In the genomic region with DNA sequence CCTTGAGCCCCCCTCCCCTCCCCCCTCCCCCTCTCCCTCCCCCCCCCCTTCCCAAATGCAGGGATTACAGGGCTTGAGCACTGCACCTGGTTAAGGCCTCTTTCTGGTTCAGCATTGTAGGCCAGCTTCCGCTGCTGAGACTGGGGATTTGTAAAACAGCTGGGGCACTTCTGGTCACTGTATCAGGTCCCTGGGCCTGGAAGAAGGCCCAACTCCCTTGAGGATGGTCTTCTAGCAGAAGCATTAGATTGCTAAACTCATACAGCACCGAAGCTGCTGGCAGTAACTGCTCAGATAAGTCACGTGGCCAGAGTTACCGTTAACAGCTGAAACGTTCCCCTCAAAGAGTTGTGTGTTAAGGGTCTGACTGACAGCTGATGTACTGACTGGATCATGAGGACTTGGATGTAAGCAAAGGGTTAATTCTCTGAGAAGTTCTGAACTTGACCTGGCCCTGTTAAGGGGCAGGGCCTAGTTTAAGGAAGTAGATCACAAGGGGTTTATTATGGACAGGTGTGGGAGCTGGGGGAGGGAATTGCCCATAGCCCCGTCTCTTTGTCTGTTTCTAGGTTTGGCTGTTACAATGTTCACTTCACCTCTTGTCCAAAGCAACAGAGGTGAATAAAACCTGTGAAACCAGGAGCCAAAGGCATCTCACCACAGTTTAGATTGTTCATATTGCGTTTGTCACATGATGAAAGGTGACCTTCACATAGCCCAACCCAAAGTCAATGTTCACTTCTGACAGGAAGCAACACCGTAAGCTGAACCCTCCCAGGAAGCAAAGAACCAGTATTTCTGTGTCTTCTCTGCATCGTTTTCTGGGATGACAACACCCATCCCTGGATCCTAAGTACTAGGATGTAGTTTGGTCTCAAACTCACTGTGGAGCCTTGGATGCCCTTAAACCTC, we compare ENCODE assay signal across 9 mouse cellular contexts. TPM values are rescaled to one million over a fixed set of nuclear protein-coding genes. Genes with fewer than 3 reads are reported as not detected.
DNase-seq lines count a peak whose midpoint lies in the region; ATAC-seq and TF ChIP-seq lines count a peak whose summit lies in the region.
"Had no signal": no experiment of that assay in that cellular context is flagged by ENCODE, and none has a peak within 500 bp of the region (broad histone marks: within the 10 kb centered on the region; RNA-seq: fewer than 3 reads in every experiment).

No protein-coding gene starts in this region.

- H3K9ac ChIP-seq in hindbrain, embryonic 11.5 days (ENCODE audit: low read depth, low read length), result no peak overlapping the region
- no peak overlapping the region for H3K9ac ChIP-seq in hindbrain, embryonic 16.5 days (ENCODE audit: low read depth, low read length)
- H3K9ac ChIP-seq in limb, embryonic 12.5 days (replicated peaks), result no peak overlapping the region

- 0 out of 2 replicates have a peak overlapping the region, but pooled peaks have one; percentile 47 for H3K27ac ChIP-seq in hindbrain, embryonic 11.5 days (ENCODE audit: low read depth, low read length)
- no peak overlapping the region for H3K27ac ChIP-seq in hindbrain, embryonic 16.5 days (ENCODE audit: low read depth, low read length)
- no peak overlapping the region for H3K27ac ChIP-seq in gastrocnemius, adult 2 months
- H3K27ac ChIP-seq in limb, embryonic 12.5 days, result peak overlapping the region; percentile 90

- DNase-seq in hindbrain, embryonic 11.5 days (ENCODE audit: low spot score), result peak; percentile 28
- DNase-seq in ES-CJ7 (ENCODE audit: low read depth, low spot score), result peak; percentile 77
- DNase-seq in gastrocnemius, adult 2 months, result peak; percentile 56
- no peak for DNase-seq in left cerebral cortex, postnatal 25 days (ENCODE audit: low spot score in 2 of 2)
- DNase-seq in left cerebral cortex, postnatal 14 days (ENCODE audit: low spot score in 2 of 2), result no peak
- DNase-seq in adrenal gland, adult 18-20 months (ENCODE audit: low spot score in 2 of 2), result no peak
- DNase-seq: cerebellum, postnatal 14 days had no signal

- no peak for TF ChIP-seq CTCF in gastrocnemius, adult 2 months (IDR thresholded peaks at IDR 0.05)

- no peaks in the 10 kb centered on the region; the same call in 1 of the 2 replicates for H3K27me3 ChIP-seq in hindbrain, embryonic 11.5 days (ENCODE audit: control insufficient read depth, insufficient read depth, low read length)
- no peaks in the 10 kb centered on the region for H3K27me3 ChIP-seq in hindbrain, embryonic 16.5 days (replicated peaks; ENCODE audit: control insufficient read depth, insufficient read depth, low read length)
- peaks cover 25% of the 10 kb centered on the region for H3K27me3 ChIP-seq in limb, embryonic 12.5 days

- no peak for ATAC-seq in hindbrain, embryonic 11.5 days (ENCODE audit: low FRiP score)
- ATAC-seq in hindbrain, embryonic 16.5 days, result no peak
- ATAC-seq in limb, embryonic 12.5 days (ENCODE audit: insufficient number of reproducible peaks, insufficient read depth, low FRiP score, low TSS enrichment, low read depth), result peak; percentile 60

- H3K4me1 ChIP-seq in hindbrain, embryonic 11.5 days (replicated peaks; ENCODE audit: control insufficient read depth, insufficient read depth, low read length), result peaks cover 6% of the 10 kb centered on the region
- peaks cover 24% of the 10 kb centered on the region for H3K4me1 ChIP-seq in hindbrain, embryonic 16.5 days (ENCODE audit: control insufficient read depth, insufficient read depth, low read depth, low read length)
- H3K4me1 ChIP-seq in limb, embryonic 12.5 days (replicated peaks), result peaks cover 53% of the 10 kb centered on the region

- 42% methylated on average over 9 of the region's 9 CpGs for WGBS in hindbrain, embryonic 11.5 days
- WGBS in hindbrain, embryonic 16.5 days, result 50% methylated on average over 9 of the region's 9 CpGs
- WGBS in limb, embryonic 12.5 days, result 38% methylated on average over 9 of the region's 9 CpGs

- intact Hi-C loops in gastrocnemius, adult 2 months (cut with DNase I), result no loop called here
- intact Hi-C loops in left cerebral cortex, postnatal 25 days (cut with DNase I), result no loop called here
- intact Hi-C loops in left cerebral cortex, postnatal 14 days (cut with DNase I), result no loop called here

- no peaks in the 10 kb centered on the region for H3K36me3 ChIP-seq in hindbrain, embryonic 11.5 days (ENCODE audit: control insufficient read depth, insufficient read depth, low read length)
- H3K36me3 ChIP-seq in hindbrain, embryonic 16.5 days (ENCODE audit: control insufficient read depth, insufficient read depth, low read length), result no peaks in the 10 kb centered on the region
- H3K36me3 ChIP-seq in limb, embryonic 12.5 days, result no peaks in the 10 kb centered on the region

- no peak overlapping the region for H3K4me2 ChIP-seq in hindbrain, embryonic 11.5 days (replicated peaks; ENCODE audit: low read depth, low read length)
- no peak overlapping the region for H3K4me2 ChIP-seq in hindbrain, embryonic 16.5 days (ENCODE audit: low read length)
- peak overlapping the region; percentile 24 for H3K4me2 ChIP-seq in limb, embryonic 12.5 days

- H3K4me3 ChIP-seq in hindbrain, embryonic 11.5 days (ENCODE audit: low read depth, low read length), result no peak overlapping the region
- H3K4me3 ChIP-seq in hindbrain, embryonic 16.5 days (ENCODE audit: low read length), result no peak overlapping the region
- H3K4me3 ChIP-seq in gastrocnemius, adult 2 months, result no peak overlapping the region
- no peak overlapping the region for H3K4me3 ChIP-seq in limb, embryonic 12.5 days (replicated peaks)

- H3K9me3 ChIP-seq in hindbrain, embryonic 11.5 days (ENCODE audit: control insufficient read depth, low read length), result no peaks in the 10 kb centered on the region
- no peaks in the 10 kb centered on the region for H3K9me3 ChIP-seq in hindbrain, embryonic 16.5 days (ENCODE audit: control insufficient read depth, low read length)
- H3K9me3 ChIP-seq in limb, embryonic 12.5 days, result no peaks in the 10 kb centered on the region

RNA-seq across cellular contexts. Expression of a gene that starts 23.7 kb away (rescaled TPM):
- 39.7 and 47.8 TPM in 2 replicates for polyA plus RNA-seq in hindbrain, embryonic 11.5 days (2014; fragmentation: Nextera tagmentation; extraction: Ambion mirVana)
- 40.7 and 47.5 TPM in 2 replicates for polyA plus RNA-seq in hindbrain, embryonic 16.5 days (2015; fragmentation: Nextera tagmentation; extraction: Ambion mirVana)
- 10 to 100 TPM; 13.7 to 28.5 TPM for total RNA-seq in gastrocnemius, adult 2 months (2021)
- 73.1 and 73.9 TPM in 2 replicates for polyA plus RNA-seq in limb, embryonic 12.5 days (2016; fragmentation: Nextera tagmentation; extraction: Ambion mirVana)
- 10 to 100 TPM; 18.7 to 18.8 TPM for total RNA-seq in left cerebral cortex, postnatal 25 days (2021)
- 10 to 100 TPM; 16.7 to 19.5 TPM for total RNA-seq in left cerebral cortex, postnatal 14 days (2021)
- 100 to 1,000 TPM in 1 of 2 experiments, 10 to 100 TPM in 1; 73.0 to 202 TPM for total RNA-seq in adrenal gland, adult 18-20 months (2021)

Comparison
In these comparisons a context has a peak if more than half of its experiments do, and no peak if none do; other contexts are left out.
1. H3K27ac ChIP-seq: peak in hindbrain, embryonic 11.5 days (single experiment) and limb, embryonic 12.5 days (single experiment); none in hindbrain, embryonic 16.5 days (single experiment) and gastrocnemius, adult 2 months (single experiment).
2. DNase-seq: peak in hindbrain, embryonic 11.5 days (single experiment), ES-CJ7 (single experiment) and gastrocnemius, adult 2 months (single experiment); none in left cerebral cortex, postnatal 25 days (0 of 2), left cerebral cortex, postnatal 14 days (0 of 2) and adrenal gland, adult 18-20 months (0 of 2).